Mouse (Mus musculus) lung, postnatal 0 days (tissue): ENCODE results near the gene Wdr18.

Experiments used
- CTCF ChIP-seq: IDR thresholded peaks from 2 replicates; pipeline ENCODE4 v1.5.1; 2016; ENCODE audit warnings: antibody characterized with exemption, mild to moderate bottlenecking
- EP300 ChIP-seq: IDR thresholded peaks from 2 replicates; pipeline ENCODE4 v1.6.1; 2016; ENCODE audit warnings: antibody characterized with exemption, mild to moderate bottlenecking, control low read depth

DNA sequence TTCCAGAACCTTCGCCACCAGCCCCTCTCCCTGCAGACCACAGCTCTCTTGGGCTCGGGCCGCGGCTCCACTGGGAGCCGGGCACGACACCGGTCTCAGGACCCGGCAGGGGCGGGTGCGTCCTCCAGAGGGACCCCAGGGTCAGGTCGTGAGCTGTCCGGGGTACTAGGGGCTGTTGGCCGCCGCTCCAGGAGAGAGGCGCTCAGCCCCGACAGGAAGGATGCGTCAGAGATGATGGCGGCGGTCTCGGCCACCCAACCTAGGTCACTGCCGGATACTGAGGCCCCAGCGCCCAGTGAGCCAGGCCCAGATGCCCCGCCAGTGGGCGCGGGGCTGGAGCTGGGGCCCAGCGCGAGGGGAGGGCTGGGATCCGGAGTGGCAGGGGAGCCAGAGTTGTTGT, 17.4 kb downstream of the Wdr18 start:
- no peak for TF ChIP-seq EP300
- no peak for TF ChIP-seq CTCF
